Mouse (Mus musculus): ENCODE results near the gene Clasp1. TPM values are rescaled to one million over a fixed set of nuclear protein-coding genes. Genes with fewer than 3 reads are reported as not detected.

The Clasp1 gene
- polyA plus RNA-seq, 1 experiment from 2014 or later, result 135 TPM

- Histone ChIP-seq H3K36me3 (replicated peaks) (no peaks in the 10 kb centered on the region), H3K27me3 (replicated peaks) (no peaks in the 10 kb centered on the region), H3K4me3 (no peak overlapping the region), H3K4me1 (no peaks in the 10 kb centered on the region), H3K27ac (no peak overlapping the region), H3K4me2 (no peak overlapping the region), H3K9me3 (no peaks in the 10 kb centered on the region), H3K9ac (no peak overlapping the region)
- WGBS, result 82% methylated on average over 6 of the region's 6 CpGs
- no peak for ATAC-seq (replicated peaks)
Measured at GRCm38 (mm10) chr1:118658716-118659115, 269.9 kb downstream of the Clasp1 start.

GRCm38 (mm10) chr1:118660880-118661465 is 272.1 kb downstream of the Clasp1 start:
- no peak overlapping the region for H3K27ac ChIP-seq
- H3K9ac ChIP-seq, result no peak overlapping the region
- no peak overlapping the region for H3K4me2 ChIP-seq
- H3K9me3 ChIP-seq, result no peaks in the 10 kb centered on the region
- H3K27me3 ChIP-seq (replicated peaks), result no peaks in the 10 kb centered on the region
- H3K36me3 ChIP-seq (replicated peaks), result no peaks in the 10 kb centered on the region
- no peaks in the 10 kb centered on the region for H3K4me1 ChIP-seq
- WGBS, result 80% methylated on average over 3 of the region's 3 CpGs
- H3K4me3 ChIP-seq, result no peak overlapping the region
- no peak for ATAC-seq (replicated peaks)

Other genes with a start within 250 kb of the Clasp1 start
- gene Gm29106, start 212.5 kb upstream of the Clasp1 start, polyA plus RNA-seq (2015; fragmentation: Nextera tagmentation; extraction: Ambion mirVana), result 0.20 and 0.34 TPM in 2 replicates
- 443 and 463 TPM in 2 replicates for gene Tsn, start 77.3 kb upstream of the Clasp1 start, polyA plus RNA-seq (2015; fragmentation: Nextera tagmentation; extraction: Ambion mirVana)
- gene Nifk, start 67.2 kb upstream of the Clasp1 start, polyA plus RNA-seq (2015; fragmentation: Nextera tagmentation; extraction: Ambion mirVana), result 66.2 and 68.3 TPM in 2 replicates
- 0.51 and 0.61 TPM in 2 replicates for gene Tfcp2l1, start 238.9 kb downstream of the Clasp1 start, polyA plus RNA-seq (2015; fragmentation: Nextera tagmentation; extraction: Ambion mirVana)